ENCODE assay signal across 15 mouse cellular contexts in the genomic region with DNA sequence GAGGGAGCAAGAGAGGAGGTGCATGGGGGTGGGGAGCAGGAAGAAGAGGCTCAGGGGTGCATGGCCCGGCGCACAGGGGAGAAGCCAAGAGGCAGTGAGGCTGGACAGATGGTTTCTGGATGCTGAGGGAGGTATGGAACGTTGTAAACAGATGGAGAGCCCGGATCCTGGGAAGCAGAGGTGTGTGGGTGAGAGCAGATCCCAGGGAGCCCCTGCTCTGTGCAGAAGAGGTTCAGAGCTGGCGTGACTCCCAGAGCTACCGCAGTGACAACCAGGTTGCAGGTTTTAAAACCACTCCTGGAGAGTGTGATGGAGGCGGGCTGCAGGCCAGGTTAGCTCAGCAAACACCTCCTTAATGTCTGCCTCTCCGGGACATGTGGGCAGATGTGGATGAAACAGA. TPM values are rescaled to one million over a fixed set of nuclear protein-coding genes. Genes with fewer than 3 reads are reported as not detected.
DNase-seq lines count a peak whose midpoint lies in the region; ATAC-seq and TF ChIP-seq lines count a peak whose summit lies in the region.
"Had no signal": no experiment of that assay in that cellular context is flagged by ENCODE, and none has a peak within 500 bp of the region (broad histone marks: within the 10 kb centered on the region; RNA-seq: fewer than 3 reads in every experiment).

No protein-coding gene starts in this region.

- H3K27me3 ChIP-seq in limb, embryonic 14.5 days (ENCODE audit: control insufficient read depth, insufficient read depth, low read length) = no peaks in the 10 kb centered on the region
- no peaks in the 10 kb centered on the region for H3K27me3 ChIP-seq in forebrain, embryonic 11.5 days (ENCODE audit: control insufficient read depth, insufficient read depth, low read length)
- H3K27me3 ChIP-seq: forebrain, embryonic 12.5 days; heart, embryonic 12.5 days had no signal

- H3K9ac ChIP-seq in limb, embryonic 14.5 days (ENCODE audit: low read depth, low read length, severe bottlenecking) = no peak overlapping the region
- H3K9ac ChIP-seq in forebrain, embryonic 11.5 days (ENCODE audit: low read length) = no peak overlapping the region
- H3K9ac ChIP-seq: forebrain, embryonic 12.5 days; heart, embryonic 12.5 days had no signal

- no peaks in the 10 kb centered on the region for H3K36me3 ChIP-seq in limb, embryonic 14.5 days (ENCODE audit: control insufficient read depth, insufficient read depth, low read length)
- H3K36me3 ChIP-seq in forebrain, embryonic 11.5 days (ENCODE audit: control insufficient read depth, insufficient read depth, low read length) = no peaks in the 10 kb centered on the region
- H3K36me3 ChIP-seq: forebrain, embryonic 12.5 days; heart, embryonic 12.5 days; midbrain, embryonic 10.5 days had no signal

- no peak for TF ChIP-seq POLR2A in limb, embryonic 14.5 days (IDR thresholded peaks at IDR 0.05; ENCODE audit: borderline replicate concordance, extremely low read depth, insufficient read depth, insufficient read length)

- peaks cover 12% of the 10 kb centered on the region for H3K9me3 ChIP-seq in limb, embryonic 14.5 days (ENCODE audit: control insufficient read depth, low read length)
- peaks cover 2% of the 10 kb centered on the region; the same call in 1 of the 2 replicates for H3K9me3 ChIP-seq in forebrain, embryonic 11.5 days (ENCODE audit: control insufficient read depth, low read length)

- ATAC-seq in limb, embryonic 14.5 days (ENCODE audit: low FRiP score, low read depth) = peak; percentile 92
- ATAC-seq in forebrain, embryonic 11.5 days (replicated peaks; ENCODE audit: low FRiP score) = no peak
- ATAC-seq: hindbrain, embryonic 16.5 days had no signal

- H3K4me1 ChIP-seq in limb, embryonic 14.5 days (ENCODE audit: control insufficient read depth, insufficient read depth, low read length) = peaks cover 6% of the 10 kb centered on the region
- H3K4me1 ChIP-seq in forebrain, embryonic 11.5 days (replicated peaks; ENCODE audit: control insufficient read depth, insufficient read depth, low read length) = no peaks in the 10 kb centered on the region
- H3K4me1 ChIP-seq: forebrain, embryonic 12.5 days; heart, embryonic 12.5 days; midbrain, embryonic 10.5 days had no signal

- 44% methylated on average over 8 of the region's 8 CpGs for WGBS in limb, embryonic 14.5 days
- WGBS in forebrain, embryonic 11.5 days = 83% methylated on average over 8 of the region's 8 CpGs

- H3K4me3 ChIP-seq in limb, embryonic 14.5 days (replicated peaks; ENCODE audit: low read length) = no peak overlapping the region
- no peak overlapping the region for H3K4me3 ChIP-seq in forebrain, embryonic 11.5 days (ENCODE audit: low read depth, low read length)
- H3K4me3 ChIP-seq: forebrain, embryonic 12.5 days; heart, embryonic 12.5 days; midbrain, embryonic 10.5 days had no signal

- peak; percentile 78 for DNase-seq in cerebellum, adult 8-10 months
- DNase-seq in cerebellum, postnatal 36 days = peak; percentile 77 to 80
- peak; percentile 86 for DNase-seq in layer of hippocampus, adult 9-11 months
- peak; percentile 77 for DNase-seq in limb, embryonic 14.5 days (ENCODE audit: low spot score)
- DNase-seq in T-cell, adult 2 months (ENCODE audit: low spot score) = no peak
- no peak for DNase-seq in adrenal gland, postnatal 4 days (ENCODE audit: low spot score in 2 of 2)
- DNase-seq in forebrain, embryonic 11.5 days (ENCODE audit: low spot score) = no peak
- no peak for DNase-seq in urinary bladder, adult 18-20 months (ENCODE audit: low spot score in 2 of 2)
- DNase-seq: lung, adult 2 months had no signal

- H3K27ac ChIP-seq in limb, embryonic 14.5 days (replicated peaks; ENCODE audit: low read depth, low read length) = peak overlapping the region; percentile 33; the same call in 1 of the 2 replicates
- no peak overlapping the region for H3K27ac ChIP-seq in forebrain, embryonic 11.5 days (ENCODE audit: low read depth, low read length)
- H3K27ac ChIP-seq: forebrain, embryonic 12.5 days; kidney, postnatal 0 days; midbrain, embryonic 10.5 days had no signal

- H3K4me2 ChIP-seq in limb, embryonic 14.5 days (replicated peaks; ENCODE audit: low read depth, low read length, severe bottlenecking) = no peak overlapping the region
- H3K4me2 ChIP-seq in forebrain, embryonic 11.5 days (ENCODE audit: low read depth, low read length, severe bottlenecking) = no peak overlapping the region
- H3K4me2 ChIP-seq: forebrain, embryonic 12.5 days; heart, embryonic 12.5 days had no signal

RNA-seq across cellular contexts. Expression of gene Slc35f3, which starts 28.4 kb away (rescaled TPM):
- polyA plus RNA-seq in limb, embryonic 14.5 days (2012; rRNA removed) = 1.8 TPM in 2 replicates
- 1.7 and 1.8 TPM in 2 replicates for polyA plus RNA-seq in limb, embryonic 14.5 days (2014; fragmentation: Nextera tagmentation; extraction: Ambion mirVana)
- 1 to 10 TPM; 2.9 to 3.4 TPM for total RNA-seq in adrenal gland, postnatal 4 days (2021)
- not detected in 2 replicates for polyA plus RNA-seq in forebrain, embryonic 11.5 days (2014; fragmentation: Nextera tagmentation; extraction: Ambion mirVana)
- polyA plus RNA-seq: small intestine, adult 2 months had no signal

Comparison
In these comparisons a context has a peak if more than half of its experiments do, and no peak if none do; other contexts are left out.
1. DNase-seq: peak in cerebellum, adult 8-10 months (single experiment), cerebellum, postnatal 36 days (2 of 2), layer of hippocampus, adult 9-11 months (single experiment) and limb, embryonic 14.5 days (single experiment); none in T-cell, adult 2 months (single experiment), adrenal gland, postnatal 4 days (0 of 2), forebrain, embryonic 11.5 days (single experiment) and urinary bladder, adult 18-20 months (0 of 2).